Mouse (Mus musculus): ENCODE data around the gene Ube2j1.

DNA sequence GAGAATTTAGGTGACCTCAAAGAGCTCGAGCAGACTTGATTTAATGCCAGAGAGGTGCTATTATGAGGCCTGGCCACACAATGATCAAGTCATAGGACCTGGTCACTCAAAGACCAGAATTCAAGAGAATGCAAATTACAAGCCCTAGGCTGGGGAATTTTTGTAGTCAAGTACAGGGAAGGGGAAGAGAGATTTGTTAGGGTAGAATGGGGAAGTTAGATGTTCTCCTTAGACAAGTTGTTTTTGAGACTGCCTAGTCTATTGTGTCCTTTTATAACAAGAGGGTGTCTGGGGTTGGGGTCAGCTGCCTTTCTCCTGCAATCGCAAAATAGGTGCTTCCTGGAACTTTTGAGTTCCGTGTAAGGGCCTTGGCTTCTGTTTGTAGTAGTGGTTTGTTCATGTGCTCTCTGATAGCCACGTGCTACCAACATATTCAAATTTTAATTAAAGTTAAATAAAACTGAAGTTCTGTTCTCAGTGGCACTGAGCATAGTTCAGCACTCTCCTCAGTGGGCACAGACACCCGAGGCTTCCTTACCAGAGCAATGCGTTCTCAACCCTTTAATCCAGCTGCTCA lies 68.0 kb downstream of the Ube2j1 start:
- no peak for TF ChIP-seq CTCF (IDR thresholded peaks at IDR 0.05; ENCODE audit: low read depth, low read length)
- no peak for TF ChIP-seq POLR2AphosphoS5 (IDR thresholded peaks at IDR 0.05; ENCODE audit: insufficient replicate concordance, low read depth, low read length)
